Mouse (Mus musculus) right cerebral cortex, adult 2 months (tissue): Measurements from ENCODE around the gene Fli1.

Experiments used
- DNase-seq, 2 experiments: peaks; one replicate each; pipeline ENCODE4 v3.0.0; 2021 to 2022; ENCODE audit warnings: low spot score in 2 of 2

Gene Fli1

GRCm38 (mm10) chr9:32542212-32543039 lies at the start of gene Fli1:
Gene Fli1 (minus strand): TSS chr9:32542861.
- DNase-seq: no peak

- DNase-seq: peak; percentile 70 to 76
Measured at GRCm38 (mm10) chr9:32591732-32592582, 49.3 kb upstream of the Fli1 start.

GRCm38 (mm10) chr9:32590571-32590970 lies 47.9 kb upstream of the Fli1 start:
- no peak for DNase-seq

- peak; percentile 85 to 90 for DNase-seq
Measured at GRCm38 (mm10) chr9:32589900-32590299, 47.2 kb upstream of the Fli1 start.

- DNase-seq: no peak
Measured at GRCm38 (mm10) chr9:32585357-32585756, 42.7 kb upstream of the Fli1 start.

- DNase-seq: no peak
Measured at GRCm38 (mm10) chr9:32583905-32584304, 41.2 kb upstream of the Fli1 start.

GRCm38 (mm10) chr9:32581851-32582573 lies 39.4 kb upstream of the Fli1 start:
- DNase-seq: no peak

- DNase-seq: no peak
Measured at GRCm38 (mm10) chr9:32578411-32578810, 35.8 kb upstream of the Fli1 start.

- DNase-seq: no peak
Measured at GRCm38 (mm10) chr9:32573638-32574037, 31.0 kb upstream of the Fli1 start.

GRCm38 (mm10) chr9:32571676-32572075 lies 29.0 kb upstream of the Fli1 start:
- DNase-seq: no peak

- no peak for DNase-seq
Measured at GRCm38 (mm10) chr9:32570547-32570946, 27.9 kb upstream of the Fli1 start.

- DNase-seq: no peak
Measured at GRCm38 (mm10) chr9:32569261-32569660, 26.6 kb upstream of the Fli1 start.

- DNase-seq: no peak
Measured at GRCm38 (mm10) chr9:32567603-32568002, 24.9 kb upstream of the Fli1 start.

GRCm38 (mm10) chr9:32565309-32565708 lies 22.6 kb upstream of the Fli1 start:
- DNase-seq: no peak

- DNase-seq: no peak
Measured at GRCm38 (mm10) chr9:32562837-32563236, 20.2 kb upstream of the Fli1 start.

- DNase-seq: no peak
Measured at GRCm38 (mm10) chr9:32562409-32562808, 19.7 kb upstream of the Fli1 start.

GRCm38 (mm10) chr9:32561190-32561890 lies 18.7 kb upstream of the Fli1 start:
- DNase-seq: no peak

- no peak for DNase-seq
Measured at GRCm38 (mm10) chr9:32559859-32560258, 17.2 kb upstream of the Fli1 start.

GRCm38 (mm10) chr9:32559454-32559853 lies 16.8 kb upstream of the Fli1 start:
- DNase-seq: no peak

- DNase-seq: no peak
Measured at GRCm38 (mm10) chr9:32556313-32556712, 13.7 kb upstream of the Fli1 start.

- no peak for DNase-seq
Measured at GRCm38 (mm10) chr9:32555279-32555678, 12.6 kb upstream of the Fli1 start.
